Mouse (Mus musculus): ENCODE data around the gene Trabd2b. TPM values are rescaled to one million over a fixed set of nuclear protein-coding genes. Genes with fewer than 3 reads are reported as not detected.

The Trabd2b gene
- polyA plus RNA-seq, 1 experiment from 2014 or later, result 0.97 TPM

GRCm38 (mm10) chr4:114467371-114468094, 61.0 kb downstream of the Trabd2b start:
- no peak overlapping the region for H3K4me3 ChIP-seq (replicated peaks; ENCODE audit: low read length)
- H3K9ac ChIP-seq (ENCODE audit: low read length), result no peak overlapping the region
- WGBS, result 35% methylated on average over 6 of the region's 6 CpGs
- H3K27me3 ChIP-seq (ENCODE audit: control insufficient read depth, insufficient read depth, low read length), result no peaks in the 10 kb centered on the region
- peak; percentile 15; the same call in 1 of the 2 replicates for ATAC-seq (ENCODE audit: insufficient read depth, low FRiP score)
- H3K4me1 ChIP-seq (ENCODE audit: control insufficient read depth, insufficient read depth, low read length), result peaks cover 6% of the 10 kb centered on the region; the same call in 1 of the 2 replicates
- no peak overlapping the region for H3K4me2 ChIP-seq (ENCODE audit: low read depth, low read length)
- H3K27ac ChIP-seq (ENCODE audit: low read length), result no peak overlapping the region
- no peaks in the 10 kb centered on the region for H3K9me3 ChIP-seq (replicated peaks; ENCODE audit: control insufficient read depth, low read length)
- H3K36me3 ChIP-seq (ENCODE audit: control insufficient read depth, insufficient read depth, low read length), result no peaks in the 10 kb centered on the region

- no peaks in the 10 kb centered on the region for H3K27me3 ChIP-seq (ENCODE audit: control insufficient read depth, insufficient read depth, low read length)
- ATAC-seq (ENCODE audit: insufficient read depth, low FRiP score), result 0 out of 2 replicates have a peak, but pooled peaks have one; percentile 31
- H3K4me2 ChIP-seq (ENCODE audit: low read depth, low read length), result no peak overlapping the region
- WGBS, result 27% methylated on average over 7 of the region's 7 CpGs
- no peak overlapping the region for H3K27ac ChIP-seq (ENCODE audit: low read length)
- H3K36me3 ChIP-seq (ENCODE audit: control insufficient read depth, insufficient read depth, low read length), result no peaks in the 10 kb centered on the region
- H3K4me1 ChIP-seq (ENCODE audit: control insufficient read depth, insufficient read depth, low read length), result peaks cover 6% of the 10 kb centered on the region; the same call in 1 of the 2 replicates
- H3K9ac ChIP-seq (ENCODE audit: low read length), result no peak overlapping the region
- H3K9me3 ChIP-seq (replicated peaks; ENCODE audit: control insufficient read depth, low read length), result no peaks in the 10 kb centered on the region
- no peak overlapping the region for H3K4me3 ChIP-seq (replicated peaks; ENCODE audit: low read length)
These were observed 61.5 kb downstream of the Trabd2b start for GRCm38 (mm10) chr4:114468095-114468429.

GRCm38 (mm10) chr4:114469881-114470280, 63.4 kb downstream of the Trabd2b start:
- no peak for ATAC-seq (ENCODE audit: insufficient read depth, low FRiP score)
- WGBS, result 52% methylated on average over 1 of the region's 1 CpGs
- H3K9me3 ChIP-seq (replicated peaks; ENCODE audit: control insufficient read depth, low read length), result no peaks in the 10 kb centered on the region
- H3K27ac ChIP-seq (ENCODE audit: low read length), result no peak overlapping the region
- no peaks in the 10 kb centered on the region for H3K27me3 ChIP-seq (ENCODE audit: control insufficient read depth, insufficient read depth, low read length)
- peaks cover 6% of the 10 kb centered on the region; the same call in 1 of the 2 replicates for H3K4me1 ChIP-seq (ENCODE audit: control insufficient read depth, insufficient read depth, low read length)
- no peaks in the 10 kb centered on the region for H3K36me3 ChIP-seq (ENCODE audit: control insufficient read depth, insufficient read depth, low read length)
- H3K4me2 ChIP-seq (ENCODE audit: low read depth, low read length), result no peak overlapping the region
- H3K4me3 ChIP-seq (replicated peaks; ENCODE audit: low read length), result no peak overlapping the region
- no peak overlapping the region for H3K9ac ChIP-seq (ENCODE audit: low read length)

- Histone ChIP-seq H3K36me3 (ENCODE audit: control insufficient read depth, insufficient read depth, low read length) (no peaks in the 10 kb centered on the region), H3K27ac (ENCODE audit: low read length) (no peak overlapping the region), H3K4me1 (ENCODE audit: control insufficient read depth, insufficient read depth, low read length) (peaks cover 6% of the 10 kb centered on the region; the same call in 1 of the 2 replicates), H3K4me3 (replicated peaks; ENCODE audit: low read length) (no peak overlapping the region), H3K9ac (ENCODE audit: low read length) (no peak overlapping the region), H3K4me2 (ENCODE audit: low read depth, low read length) (no peak overlapping the region), H3K9me3 (replicated peaks; ENCODE audit: control insufficient read depth, low read length) (no peaks in the 10 kb centered on the region), H3K27me3 (ENCODE audit: control insufficient read depth, insufficient read depth, low read length) (no peaks in the 10 kb centered on the region)
- WGBS, result 58% methylated on average over 5 of the region's 5 CpGs
- ATAC-seq (ENCODE audit: insufficient read depth, low FRiP score), result peak; percentile 51; the same call in 1 of the 2 replicates
These were observed 65.6 kb downstream of the Trabd2b start for GRCm38 (mm10) chr4:114472143-114472542.

- no peak overlapping the region for H3K4me2 ChIP-seq (ENCODE audit: low read depth, low read length)
- no peak overlapping the region for H3K4me3 ChIP-seq (replicated peaks; ENCODE audit: low read length)
- ATAC-seq (ENCODE audit: insufficient read depth, low FRiP score), result no peak
- H3K27me3 ChIP-seq (ENCODE audit: control insufficient read depth, insufficient read depth, low read length), result no peaks in the 10 kb centered on the region
- no peak overlapping the region for H3K27ac ChIP-seq (ENCODE audit: low read length)
- no peaks in the 10 kb centered on the region for H3K9me3 ChIP-seq (replicated peaks; ENCODE audit: control insufficient read depth, low read length)
- no peaks in the 10 kb centered on the region for H3K4me1 ChIP-seq (ENCODE audit: control insufficient read depth, insufficient read depth, low read length)
- 76% methylated on average over 3 of the region's 3 CpGs for WGBS
- H3K36me3 ChIP-seq (ENCODE audit: control insufficient read depth, insufficient read depth, low read length), result no peaks in the 10 kb centered on the region
- H3K9ac ChIP-seq (ENCODE audit: low read length), result no peak overlapping the region
These were observed 69.8 kb downstream of the Trabd2b start for GRCm38 (mm10) chr4:114476316-114476715.

GRCm38 (mm10) chr4:114477082-114477771, 70.7 kb downstream of the Trabd2b start:
- WGBS, result 42% methylated on average over 11 of the region's 11 CpGs

GRCm38 (mm10) chr4:114481518-114481917, 75.0 kb downstream of the Trabd2b start:
- Histone ChIP-seq H3K27me3 (ENCODE audit: control insufficient read depth, insufficient read depth, low read length) (no peaks in the 10 kb centered on the region), H3K9ac (ENCODE audit: low read length) (no peak overlapping the region), H3K4me1 (ENCODE audit: control insufficient read depth, insufficient read depth, low read length) (no peaks in the 10 kb centered on the region), H3K4me3 (replicated peaks; ENCODE audit: low read length) (no peak overlapping the region), H3K4me2 (ENCODE audit: low read depth, low read length) (no peak overlapping the region), H3K36me3 (ENCODE audit: control insufficient read depth, insufficient read depth, low read length) (no peaks in the 10 kb centered on the region), H3K9me3 (replicated peaks; ENCODE audit: control insufficient read depth, low read length) (no peaks in the 10 kb centered on the region), H3K27ac (ENCODE audit: low read length) (no peak overlapping the region)
- 66% methylated on average over 5 of the region's 5 CpGs for WGBS
- no peak for ATAC-seq (ENCODE audit: insufficient read depth, low FRiP score)

More at GRCm38 (mm10) chr4:114477082-114477771, 70.7 kb downstream of the Trabd2b start:
- H3K9me3 ChIP-seq (replicated peaks; ENCODE audit: control insufficient read depth, low read length), result no peaks in the 10 kb centered on the region
- no peak for ATAC-seq (ENCODE audit: insufficient read depth, low FRiP score)
- no peak overlapping the region for H3K27ac ChIP-seq (ENCODE audit: low read length)
- no peak overlapping the region for H3K9ac ChIP-seq (ENCODE audit: low read length)
- H3K4me1 ChIP-seq (ENCODE audit: control insufficient read depth, insufficient read depth, low read length), result no peaks in the 10 kb centered on the region
- no peaks in the 10 kb centered on the region for H3K27me3 ChIP-seq (ENCODE audit: control insufficient read depth, insufficient read depth, low read length)
- no peak overlapping the region for H3K4me2 ChIP-seq (ENCODE audit: low read depth, low read length)
- no peaks in the 10 kb centered on the region for H3K36me3 ChIP-seq (ENCODE audit: control insufficient read depth, insufficient read depth, low read length)
- no peak overlapping the region for H3K4me3 ChIP-seq (replicated peaks; ENCODE audit: low read length)

GRCm38 (mm10) chr4:114484173-114484572, 77.6 kb downstream of the Trabd2b start:
- H3K36me3 ChIP-seq (ENCODE audit: control insufficient read depth, insufficient read depth, low read length), result no peaks in the 10 kb centered on the region
- H3K9me3 ChIP-seq (replicated peaks; ENCODE audit: control insufficient read depth, low read length), result no peaks in the 10 kb centered on the region
- H3K4me3 ChIP-seq (replicated peaks; ENCODE audit: low read length), result no peak overlapping the region
- H3K9ac ChIP-seq (ENCODE audit: low read length), result no peak overlapping the region
- no peaks in the 10 kb centered on the region for H3K4me1 ChIP-seq (ENCODE audit: control insufficient read depth, insufficient read depth, low read length)
- H3K4me2 ChIP-seq (ENCODE audit: low read depth, low read length), result no peak overlapping the region
- no peaks in the 10 kb centered on the region for H3K27me3 ChIP-seq (ENCODE audit: control insufficient read depth, insufficient read depth, low read length)
- no peak for ATAC-seq (ENCODE audit: insufficient read depth, low FRiP score)
- no peak overlapping the region for H3K27ac ChIP-seq (ENCODE audit: low read length)
- 49% methylated on average over 2 of the region's 2 CpGs for WGBS

- 54% methylated on average over 5 of the region's 5 CpGs for WGBS
- H3K9me3 ChIP-seq (replicated peaks; ENCODE audit: control insufficient read depth, low read length), result no peaks in the 10 kb centered on the region
- no peaks in the 10 kb centered on the region for H3K36me3 ChIP-seq (ENCODE audit: control insufficient read depth, insufficient read depth, low read length)
- no peaks in the 10 kb centered on the region for H3K27me3 ChIP-seq (ENCODE audit: control insufficient read depth, insufficient read depth, low read length)
- no peak overlapping the region for H3K27ac ChIP-seq (ENCODE audit: low read length)
- H3K9ac ChIP-seq (ENCODE audit: low read length), result no peak overlapping the region
- no peak for ATAC-seq (ENCODE audit: insufficient read depth, low FRiP score)
- no peak overlapping the region for H3K4me3 ChIP-seq (replicated peaks; ENCODE audit: low read length)
- no peak overlapping the region for H3K4me2 ChIP-seq (ENCODE audit: low read depth, low read length)
- no peaks in the 10 kb centered on the region for H3K4me1 ChIP-seq (ENCODE audit: control insufficient read depth, insufficient read depth, low read length)
These were observed 79.5 kb downstream of the Trabd2b start for GRCm38 (mm10) chr4:114485996-114486395.

All from stomach, embryonic 16.5 days (tissue).